Mouse (Mus musculus): ENCODE measurements around the gene Parm1.

- TF ChIP-seq GATA1 (IDR thresholded peaks at IDR 0.05; ENCODE audit: low read length) (no peak), TAL1 (IDR thresholded peaks at IDR 0.05; ENCODE audit: low read length) (no peak)
These were observed 41.7 kb downstream of the Parm1 start for GRCm38 (mm10) chr5:91559071-91559610.

All from erythroblast, embryonic 14.5 days (primary cell).